Mouse (Mus musculus) cerebellum, postnatal 25 days (tissue): ENCODE data around the gene Egfem1.
A peak's percentile ranks its signal among the peaks of the same experiment; 100 is the strongest.

Experiments
- DNase-seq, 2 experiments: peaks; one replicate each; pipeline ENCODE4 v3.0.0; 2021; ENCODE audit warnings: mixed read lengths in 2 of 2

Egfem1 gene

DNA sequence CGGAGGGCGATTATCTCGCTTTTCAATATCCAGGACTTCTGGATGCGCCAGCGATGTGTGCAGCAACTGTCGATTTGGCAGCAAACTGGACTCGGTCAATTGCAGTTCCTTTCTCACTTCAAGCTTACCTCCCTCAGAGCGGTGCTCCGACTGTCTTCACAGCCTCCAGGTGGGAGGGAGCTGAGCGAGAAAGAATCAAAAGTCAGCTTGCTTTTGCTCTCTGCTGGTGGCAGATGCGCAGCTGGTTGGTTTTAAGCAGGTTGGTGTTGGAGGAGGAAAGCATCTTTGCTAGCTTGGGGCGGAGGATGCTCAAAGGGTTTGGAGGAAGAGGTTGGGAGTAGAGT, at the start of gene Egfem1:
Gene Egfem1 (plus strand): TSS at position 72 of the 344 bp plus-strand sequence.
- peak; percentile 4 to 7 for DNase-seq

DNA sequence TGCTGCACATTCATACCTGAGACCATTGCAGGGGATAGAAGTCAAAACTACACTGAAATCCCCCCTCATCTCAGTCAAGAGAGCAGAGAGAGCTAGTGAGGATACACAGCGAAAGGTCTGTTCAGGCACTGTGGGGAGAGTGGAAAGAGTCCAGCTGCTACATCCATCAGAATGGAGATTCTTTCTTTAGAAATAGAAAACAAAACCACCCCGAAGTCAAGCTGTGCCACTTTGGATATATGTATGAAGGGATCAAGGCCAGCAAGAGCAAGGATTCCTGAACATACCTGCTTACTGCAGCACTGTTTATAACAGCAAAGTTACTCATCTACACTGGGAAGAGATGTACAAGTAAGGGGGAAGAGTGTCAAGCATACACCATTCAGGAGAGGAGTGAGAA, 48.7 kb upstream of the Egfem1 start:
- DNase-seq = no peak

DNA sequence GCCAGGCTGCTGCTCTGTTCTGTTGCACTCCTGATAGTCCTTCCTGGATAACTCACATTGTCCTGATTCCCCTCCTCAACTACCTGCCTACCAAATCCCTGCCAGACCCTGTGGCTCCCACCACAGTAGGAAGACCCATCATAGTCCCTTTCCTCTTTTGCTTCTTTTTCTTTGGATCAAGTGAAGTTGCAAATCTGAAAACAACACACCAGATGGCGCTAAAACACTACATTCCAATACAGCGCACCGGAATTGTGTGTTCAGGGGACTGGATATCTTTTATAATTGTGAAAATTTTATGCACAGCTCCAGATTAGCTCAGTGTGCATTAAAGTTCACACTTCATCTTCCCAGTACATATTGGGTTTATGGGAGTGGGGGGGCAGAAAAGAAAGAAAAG, 45.7 kb upstream of the Egfem1 start:
- peak; percentile 11 to 47 for DNase-seq

DNA sequence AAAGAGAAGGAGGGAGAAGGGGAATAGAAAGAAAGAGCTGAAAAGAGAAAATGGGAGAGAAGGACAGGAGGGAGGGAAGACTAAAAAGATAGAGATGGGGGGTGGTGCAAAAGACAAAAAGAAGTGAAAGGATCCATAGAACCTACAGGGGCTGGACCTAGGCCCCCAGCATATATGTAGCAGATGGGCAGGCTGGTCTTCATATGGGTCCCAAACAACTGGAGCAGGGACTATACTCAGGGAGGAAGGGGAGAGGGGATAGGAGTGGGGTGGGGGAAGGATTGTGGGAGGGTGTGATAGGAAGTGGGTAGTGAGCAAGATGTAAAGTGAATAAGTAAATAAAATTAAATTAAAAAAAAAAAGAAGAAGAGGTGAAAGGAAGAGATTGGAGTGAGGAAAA, 45.2 kb upstream of the Egfem1 start:
- no peak for DNase-seq

DNA sequence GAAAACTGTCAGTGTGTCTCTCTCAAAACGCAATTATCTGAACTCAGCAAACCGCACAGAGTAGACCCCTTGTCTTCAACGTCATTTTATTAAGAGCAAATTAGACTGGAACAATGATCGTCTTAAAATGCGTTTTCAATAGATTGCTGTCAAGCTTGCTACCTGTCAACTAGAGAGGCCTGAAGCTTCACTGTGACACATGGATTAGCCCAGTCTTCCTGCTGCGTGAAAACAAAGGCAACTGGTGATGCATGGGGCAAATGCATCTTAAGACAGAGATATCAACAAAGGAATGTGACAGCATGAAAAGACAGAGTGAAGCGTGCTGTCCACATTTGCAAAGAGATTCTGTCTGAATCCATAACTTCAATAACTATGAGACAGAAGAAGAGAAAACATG, 41.8 kb upstream of the Egfem1 start:
- no peak for DNase-seq

DNA sequence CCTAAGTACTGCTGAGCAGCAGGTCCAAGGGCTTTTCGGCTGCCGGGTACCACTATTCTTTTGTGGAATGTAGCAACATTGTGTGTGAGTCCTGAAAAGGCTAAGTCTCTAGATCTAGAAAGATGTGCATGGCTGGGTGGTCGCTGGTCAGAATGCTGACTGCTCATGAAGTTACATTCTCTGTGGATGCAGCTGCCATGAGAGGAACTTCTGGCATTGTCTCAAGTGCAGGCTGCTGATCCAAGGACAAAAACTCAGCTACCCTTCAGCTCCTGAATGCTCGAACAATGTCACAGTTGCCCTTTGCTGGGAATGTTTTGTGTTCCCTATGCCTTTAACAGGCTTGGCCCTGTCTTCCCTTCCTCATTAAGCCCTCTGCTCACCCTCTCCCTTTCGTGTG, 35.5 kb upstream of the Egfem1 start:
- DNase-seq = no peak

DNA sequence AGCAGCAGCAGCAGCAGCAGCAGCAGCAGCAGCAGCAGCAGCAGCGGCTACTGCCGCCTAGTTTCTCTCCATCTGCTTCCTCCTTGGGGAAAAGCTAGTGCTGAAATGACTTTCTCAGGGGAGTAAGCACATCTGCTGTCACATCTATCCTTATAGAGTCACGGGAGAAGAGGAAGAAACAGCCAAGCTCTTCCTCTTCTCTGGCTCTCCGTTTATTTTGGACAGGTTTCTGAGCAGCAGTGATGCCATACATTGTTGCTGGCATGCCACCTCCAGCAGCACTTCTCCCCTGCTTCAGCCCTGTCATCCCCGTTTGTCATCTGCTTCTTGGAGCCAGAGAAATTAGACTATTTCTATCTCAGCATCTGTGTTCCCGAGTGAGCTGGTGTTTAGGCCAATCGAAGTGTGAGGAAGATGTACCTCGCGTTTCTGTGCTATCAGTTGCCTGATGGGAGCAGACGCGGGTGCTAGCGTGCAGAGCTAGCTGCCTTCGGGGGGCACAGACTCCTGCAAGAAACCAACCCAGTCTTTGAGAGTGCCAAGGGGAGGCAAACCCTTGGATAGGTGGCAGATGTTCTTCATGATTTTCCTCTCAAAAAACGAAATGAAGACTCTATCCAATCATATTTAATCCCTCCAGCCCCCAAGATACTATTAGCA, 34.4 kb upstream of the Egfem1 start:
- DNase-seq = no peak

DNA sequence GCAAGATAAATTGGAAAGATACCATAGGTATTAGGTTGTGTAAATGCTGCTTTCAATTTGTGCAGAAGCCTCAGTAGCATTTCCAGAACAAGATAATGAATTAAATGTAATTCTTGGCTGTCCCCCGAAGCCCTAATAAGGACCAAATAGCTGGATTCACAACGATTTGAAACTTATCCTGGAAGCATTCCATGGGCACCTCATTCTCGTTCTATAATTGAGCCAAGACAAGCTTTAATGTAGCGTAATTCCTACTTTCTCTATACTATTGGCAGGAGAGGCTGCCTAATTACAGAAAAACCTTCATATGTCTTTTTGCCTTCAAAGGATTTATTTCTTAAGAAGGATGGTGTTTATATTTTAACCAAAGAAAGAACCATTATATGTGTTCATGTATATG, 18.7 kb upstream of the Egfem1 start:
- DNase-seq = no peak

DNA sequence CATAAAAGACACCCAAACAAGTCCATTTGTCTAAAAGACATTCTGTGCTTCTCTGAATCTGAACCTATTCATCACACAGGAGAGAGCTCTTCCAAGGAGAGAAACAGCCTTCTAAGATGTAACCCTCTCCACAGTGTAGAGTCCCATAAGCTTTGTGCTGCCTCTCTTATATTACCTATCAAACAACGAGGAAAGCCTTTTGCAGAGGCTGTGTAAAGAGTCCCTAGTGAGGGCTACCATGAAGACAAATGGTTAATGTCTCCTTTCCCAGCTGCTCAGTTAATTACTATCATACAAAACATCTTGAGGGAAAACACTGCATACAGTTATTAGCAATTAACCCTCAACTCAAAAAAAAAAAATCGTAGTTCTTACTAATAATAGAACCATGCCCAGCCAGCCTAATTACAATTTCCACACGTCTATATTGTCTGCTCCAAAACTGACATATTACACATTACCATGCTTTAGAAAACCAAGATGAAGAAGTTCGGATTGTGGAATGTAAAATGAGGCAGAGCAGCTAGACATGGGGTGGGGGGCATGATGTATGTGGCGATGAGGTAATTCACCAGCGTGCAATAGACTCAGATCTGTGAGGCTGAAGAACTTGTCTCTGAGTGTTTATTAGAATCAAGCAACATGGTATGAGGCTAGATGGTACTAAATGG, 13.3 kb upstream of the Egfem1 start:
- DNase-seq = no peak

DNA sequence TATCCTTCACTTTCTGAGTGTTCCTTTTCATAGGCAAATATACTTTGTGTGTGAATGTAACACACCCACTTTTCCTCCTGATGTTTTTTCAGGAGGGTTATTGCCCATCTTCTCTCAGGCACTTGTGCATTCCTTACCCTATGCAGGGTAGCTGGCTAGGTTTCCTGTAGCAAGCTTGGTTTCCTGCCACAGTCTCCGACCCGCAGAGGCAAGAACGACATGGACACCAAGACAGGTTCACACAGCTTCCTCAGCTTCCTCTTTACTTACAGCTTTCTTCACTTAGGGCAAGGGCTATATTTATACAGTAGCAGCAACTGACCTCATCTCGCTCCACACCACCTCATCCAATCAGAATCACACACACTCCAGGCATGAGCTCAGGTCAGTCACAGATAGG, 10.5 kb upstream of the Egfem1 start:
- no peak for DNase-seq

DNA sequence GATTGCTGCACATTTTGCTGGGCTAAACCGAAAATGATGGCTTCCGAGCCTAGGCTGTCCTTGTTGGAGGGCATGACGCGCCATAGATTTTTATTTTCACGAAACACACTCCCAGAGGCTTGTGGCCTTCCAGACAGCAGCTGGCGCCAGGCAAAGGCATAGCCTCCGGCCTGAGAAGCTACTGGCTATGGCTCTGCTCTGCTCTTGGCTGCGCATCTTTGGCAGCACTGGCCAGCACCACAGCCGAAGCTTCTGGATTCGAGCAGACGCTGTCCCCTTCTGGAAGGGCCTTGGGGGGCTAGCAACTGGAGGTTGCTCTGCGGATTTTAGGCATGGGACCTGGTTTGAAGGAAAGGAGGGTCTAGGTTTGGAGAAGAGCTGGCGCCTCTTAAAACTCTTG, 306 bp upstream of the Egfem1 start:
- peak; percentile 3 to 8 for DNase-seq

DNA sequence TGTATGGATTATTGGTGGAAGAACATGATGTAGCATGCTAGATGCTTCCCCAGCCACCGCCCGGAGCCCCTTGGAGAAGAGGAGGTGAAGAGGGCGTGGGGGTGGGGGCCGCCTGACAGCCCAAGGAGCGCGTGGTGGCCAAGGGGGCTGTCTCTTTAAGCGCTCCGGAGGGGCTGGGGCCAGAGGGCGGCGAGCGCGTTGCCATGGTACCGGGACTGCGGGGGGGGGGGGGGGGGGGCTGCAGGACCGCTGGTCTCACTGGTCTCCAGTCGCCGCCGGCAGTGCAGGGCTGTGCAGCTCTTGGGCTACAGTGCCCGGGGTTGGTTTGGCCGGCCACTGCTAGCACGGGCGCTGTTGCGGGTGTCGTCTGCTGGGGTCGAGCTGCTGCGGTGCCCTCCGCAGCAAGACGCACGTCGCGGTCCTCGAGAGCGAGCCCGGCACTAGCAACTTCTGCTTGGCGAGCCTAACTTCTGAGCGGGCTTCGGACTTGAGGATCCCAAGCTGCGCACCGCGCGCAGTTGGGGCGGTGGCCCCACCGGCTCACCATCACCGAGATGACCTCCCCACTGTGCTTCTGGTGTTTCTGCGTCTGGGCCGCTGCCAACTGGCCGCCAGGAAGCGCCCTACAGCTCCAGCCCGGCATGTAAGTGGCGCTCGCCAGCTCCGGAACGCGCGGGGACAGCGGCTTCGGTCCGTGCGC, 623 bp downstream of the Egfem1 start:
- peak; percentile 14 to 40 for DNase-seq

DNA sequence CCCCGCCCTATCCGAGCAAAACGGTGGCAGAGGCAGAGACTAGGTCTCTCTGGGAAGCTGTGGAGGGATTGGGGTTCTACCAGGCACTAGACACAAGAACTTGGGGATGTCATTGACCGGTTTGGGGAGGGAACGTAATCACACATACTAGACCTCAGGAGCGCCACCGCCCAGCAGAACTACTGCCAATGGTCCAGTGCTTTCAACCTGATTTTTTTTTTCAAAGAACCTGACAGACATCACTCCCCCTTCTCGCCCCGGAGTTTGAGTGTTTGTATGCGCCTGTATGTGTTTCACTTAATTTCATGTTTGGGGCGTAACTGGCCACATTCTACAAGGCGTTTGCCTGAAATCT, 1.1 kb downstream of the Egfem1 start:
- peak in 1 of 2 experiments; percentile 4 for DNase-seq

DNA sequence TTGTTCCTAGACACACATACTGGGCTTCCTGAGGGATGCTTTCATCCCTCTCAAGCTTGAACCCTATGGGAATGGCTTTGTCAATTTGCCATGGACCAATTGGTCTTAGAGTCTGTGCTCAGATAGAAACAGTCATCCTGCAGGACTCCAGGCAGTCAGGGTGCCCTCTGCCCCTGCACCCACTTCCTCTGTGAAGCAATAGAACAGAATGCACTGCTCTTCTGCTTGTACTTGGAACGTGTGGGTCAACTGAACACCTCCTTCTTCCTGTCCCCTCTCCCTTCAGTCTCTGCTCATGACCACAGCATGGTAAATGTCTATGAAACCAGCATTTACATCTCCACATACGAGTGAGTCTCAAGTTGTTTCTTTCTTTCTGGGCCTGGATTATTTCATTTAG, 16.6 kb downstream of the Egfem1 start:
- no peak for DNase-seq

DNA sequence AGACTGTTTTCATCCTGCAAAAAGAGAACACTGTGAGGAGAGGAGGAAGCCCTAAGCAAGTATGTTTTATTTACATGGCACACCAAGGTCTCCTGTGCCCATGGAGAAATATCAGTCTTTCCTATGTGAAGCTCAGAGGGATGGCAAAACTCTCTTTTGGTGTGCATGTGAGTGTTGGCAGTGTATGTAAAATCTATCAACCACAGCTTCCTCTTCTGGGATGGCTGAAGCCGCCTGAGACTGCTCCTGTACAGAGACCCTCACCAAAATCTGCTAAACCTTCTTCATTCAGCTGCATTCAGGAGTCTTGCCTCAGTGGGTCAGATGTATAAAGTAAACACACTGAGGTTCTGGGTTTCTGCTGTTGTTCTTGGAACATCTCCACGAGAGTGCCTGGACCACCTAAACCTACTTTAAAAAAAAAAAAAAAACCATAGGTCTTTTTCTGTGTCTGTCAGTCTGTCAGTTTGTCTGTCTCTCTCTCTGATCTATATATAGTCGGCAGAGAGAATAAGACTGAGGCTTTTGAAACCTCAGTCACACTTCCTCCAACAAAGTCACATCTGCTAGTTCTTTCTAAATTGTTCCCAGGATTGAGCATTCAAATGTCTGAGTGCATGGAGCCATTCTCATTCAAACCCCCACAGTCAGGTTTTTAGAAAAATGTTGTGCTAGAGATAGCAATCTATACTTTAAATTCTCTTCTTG, 24.3 kb downstream of the Egfem1 start:
- DNase-seq = no peak

DNA sequence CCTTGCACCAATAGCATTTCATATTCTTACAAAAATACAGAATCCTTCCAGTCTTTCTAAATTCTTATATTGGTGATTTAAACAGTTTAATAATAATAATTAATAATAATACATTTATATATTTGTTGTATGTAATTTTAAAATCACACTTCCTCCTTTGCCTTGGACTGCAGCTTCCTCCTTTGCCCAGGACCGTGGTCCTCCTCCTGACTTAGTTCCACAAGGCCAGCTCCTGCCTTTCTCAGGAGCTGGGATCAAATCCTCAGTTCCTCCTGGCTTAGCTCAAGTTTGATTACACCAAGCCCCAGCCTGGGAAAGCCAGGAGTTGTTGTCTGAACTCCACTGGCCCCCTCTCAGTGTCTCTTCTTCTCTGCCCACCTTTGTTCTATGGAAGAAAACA, 25.3 kb downstream of the Egfem1 start:
- DNase-seq = no peak

DNA sequence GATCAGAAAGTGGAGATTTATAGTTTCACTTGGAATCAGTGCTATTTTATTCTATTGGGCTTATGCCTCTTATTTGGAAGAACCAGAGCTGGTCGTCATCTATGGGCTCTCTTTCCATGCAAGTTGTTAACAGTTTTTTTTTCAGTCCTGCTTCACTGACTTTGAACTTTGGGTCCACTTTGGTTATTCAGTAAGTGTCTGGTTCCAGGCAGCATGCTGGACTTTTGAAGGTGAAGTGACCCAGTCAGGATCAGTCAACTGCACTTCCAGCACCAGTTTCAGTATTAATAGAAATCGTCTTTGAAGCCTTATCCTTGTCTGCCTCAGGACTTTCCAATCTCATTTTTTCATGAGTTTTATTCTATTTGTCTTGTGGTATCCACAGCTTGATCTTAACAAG, 28.5 kb downstream of the Egfem1 start:
- DNase-seq = no peak

DNA sequence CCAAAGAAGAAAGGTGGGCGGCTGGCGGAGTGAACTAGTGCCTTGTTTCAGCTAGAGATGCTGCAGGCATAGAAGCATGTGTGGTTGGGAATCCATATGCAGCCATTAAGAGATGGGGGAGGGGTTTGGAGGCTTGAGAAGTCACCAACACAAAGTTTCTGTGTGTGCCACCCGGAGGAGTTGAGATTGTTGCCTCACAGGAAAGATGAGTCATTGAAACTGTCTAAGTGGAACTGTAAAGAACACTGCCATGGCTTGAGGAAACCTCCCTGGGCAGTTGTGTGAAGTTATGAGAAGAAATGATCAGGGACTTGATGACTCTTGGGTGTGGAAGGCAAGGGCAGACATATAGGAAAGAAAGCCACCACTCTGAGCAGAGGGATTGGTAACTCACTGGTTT, 32.7 kb downstream of the Egfem1 start:
- no peak for DNase-seq

DNA sequence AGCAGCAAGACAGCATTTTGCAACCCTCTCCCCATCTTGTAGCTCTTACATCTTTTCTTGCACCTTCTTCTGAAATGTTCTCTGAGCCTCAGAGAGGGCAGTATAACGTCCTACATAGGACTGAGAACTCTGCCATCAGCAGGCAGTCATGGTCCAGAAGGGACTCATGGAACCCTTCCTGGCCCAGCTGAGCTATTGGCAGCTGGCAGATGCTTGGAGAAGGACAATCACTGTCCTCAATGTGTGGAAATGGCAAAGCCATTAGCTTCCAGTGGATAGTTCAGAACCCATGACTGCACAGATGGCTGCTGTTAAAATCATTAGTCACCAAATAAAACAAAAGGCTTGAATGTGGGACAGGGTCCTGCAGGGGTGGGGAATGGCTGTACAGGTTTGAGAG, 35.6 kb downstream of the Egfem1 start:
- no peak for DNase-seq

DNA sequence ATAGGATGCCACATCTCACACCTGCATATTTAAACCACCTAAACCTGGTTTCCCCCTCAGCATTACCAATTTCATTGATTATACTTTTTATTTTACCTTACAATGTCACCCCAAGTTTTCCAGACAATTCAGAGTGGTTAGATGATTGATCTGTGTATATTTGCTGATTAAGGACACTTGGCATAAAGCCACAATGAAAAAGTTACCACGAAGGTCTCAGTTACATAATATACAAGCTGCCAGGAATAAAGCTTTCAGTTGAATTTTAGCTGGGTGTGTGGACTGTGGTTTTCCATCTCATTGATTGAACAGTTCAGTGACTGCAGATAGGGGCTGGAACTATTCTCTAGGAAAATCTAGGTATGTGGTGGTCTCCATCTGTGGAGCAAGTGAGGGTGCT, 40.7 kb downstream of the Egfem1 start:
- DNase-seq = no peak

DNA sequence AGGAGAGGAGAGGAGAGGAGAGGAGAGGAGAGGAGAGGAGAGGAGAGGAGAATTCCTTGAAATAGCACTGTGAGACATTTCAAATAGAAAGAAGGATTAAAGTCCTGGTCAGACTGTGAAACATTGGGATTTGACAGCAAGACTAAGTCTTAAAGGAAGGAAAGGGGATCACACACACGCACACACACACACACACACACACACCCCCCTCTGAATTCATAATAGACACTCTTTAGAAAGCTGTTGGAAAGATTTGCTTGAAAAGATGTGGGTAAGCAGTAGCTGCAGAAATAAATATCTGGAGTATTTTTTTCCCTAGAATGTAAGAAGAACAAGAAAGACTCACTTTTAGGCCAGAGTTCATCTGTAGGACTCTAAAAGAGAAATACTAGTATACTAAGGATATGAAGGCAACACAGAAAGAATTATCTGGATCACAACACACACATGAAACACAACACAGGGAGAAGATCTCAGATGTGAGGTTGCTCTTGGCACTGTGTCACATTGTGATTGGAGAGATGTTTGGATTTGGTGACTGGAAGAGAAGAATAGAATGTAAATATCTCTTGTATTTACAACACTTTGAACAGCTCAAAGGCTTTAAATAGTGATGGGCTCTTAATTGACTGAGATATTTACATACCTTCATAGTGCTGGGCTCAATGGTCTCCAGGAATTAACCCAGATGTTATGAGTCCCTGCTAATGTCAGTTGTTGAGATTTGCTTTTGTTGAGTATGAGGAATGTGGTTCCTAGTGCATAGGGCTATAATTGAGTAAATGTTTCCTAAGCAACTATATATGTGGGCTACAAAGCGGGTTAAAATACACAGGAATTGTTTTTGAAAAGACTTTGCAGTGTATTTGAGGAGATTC, 50.5 kb downstream of the Egfem1 start:
- no peak for DNase-seq

DNA sequence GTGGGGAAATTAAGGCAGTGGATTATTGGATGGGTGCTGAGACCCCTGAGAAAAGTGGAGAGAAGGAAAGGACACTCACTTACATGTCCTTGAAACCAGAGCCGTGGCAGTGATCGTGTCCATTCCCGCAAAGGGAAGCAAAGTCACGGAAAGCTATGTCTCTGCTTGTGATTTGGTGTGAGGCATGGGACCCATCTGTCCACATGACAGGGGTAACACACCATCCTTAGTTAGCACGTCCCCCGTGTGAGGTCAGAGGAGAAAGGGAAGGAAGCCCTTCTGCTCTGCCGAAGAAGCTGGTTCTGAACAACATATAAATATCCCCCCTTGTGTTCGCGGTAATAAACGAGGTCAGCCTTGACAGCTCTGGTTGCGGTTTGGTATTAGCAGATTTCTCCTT, 52.7 kb downstream of the Egfem1 start:
- DNase-seq = no peak
